ENCODE assay signal across 7 mouse cellular contexts in genomic region chr17:32113523-32114421, GRCm38 (mm10). TPM values are rescaled to one million over a fixed set of nuclear protein-coding genes. Genes with fewer than 3 reads are reported as not detected.
A peak's percentile ranks its signal among the peaks of the same experiment; 100 is the strongest.
DNase-seq lines count a peak whose midpoint lies in the region; ATAC-seq lines count a peak whose summit lies in the region.

No protein-coding gene starts in this region.

- WGBS in hindbrain, embryonic 13.5 days = under 1% methylated on average over 56 of the region's 56 CpGs
- under 1% methylated on average over 56 of the region's 56 CpGs for WGBS in limb, embryonic 11.5 days
- under 1% methylated on average over 56 of the region's 56 CpGs for WGBS in midbrain, embryonic 10.5 days

- peaks cover 32% of the 10 kb centered on the region for H3K4me1 ChIP-seq in hindbrain, embryonic 13.5 days (replicated peaks)
- peaks cover 14% of the 10 kb centered on the region for H3K4me1 ChIP-seq in limb, embryonic 11.5 days (ENCODE audit: control insufficient read depth, insufficient read depth, low read length)
- H3K4me1 ChIP-seq in midbrain, embryonic 10.5 days = peaks cover 45% of the 10 kb centered on the region

- DNase-seq in adrenal gland, adult (ENCODE audit: inconsistent age in 2 of 2, low spot score in 1 of 2) = peak; percentile 92 to 96
- DNase-seq in cerebellum, adult 8-10 months = peak; percentile 63
- peak; percentile 70 for DNase-seq in gastrocnemius, adult 18-20 months (ENCODE audit: low spot score)
- peak; percentile 75 for DNase-seq in limb, embryonic 11.5 days (ENCODE audit: low spot score)
- peak; percentile 65 for DNase-seq in midbrain, embryonic 10.5 days (ENCODE audit: low spot score)
- peak; percentile 66 for DNase-seq in splenic B cell, adult 2 months (ENCODE audit: low read depth, low spot score)

- H3K4me3 ChIP-seq in hindbrain, embryonic 13.5 days = peak overlapping the region; percentile 51
- H3K4me3 ChIP-seq in limb, embryonic 11.5 days (ENCODE audit: low read depth, low read length) = peak overlapping the region; percentile 38
- peak overlapping the region; percentile 65 for H3K4me3 ChIP-seq in midbrain, embryonic 10.5 days

- H3K27ac ChIP-seq in hindbrain, embryonic 13.5 days = no peak overlapping the region
- H3K27ac ChIP-seq in limb, embryonic 11.5 days (replicated peaks; ENCODE audit: low read depth, low read length) = no peak overlapping the region
- H3K27ac ChIP-seq in midbrain, embryonic 10.5 days (replicated peaks) = peak overlapping the region; percentile 70

- peak overlapping the region; percentile 85 for H3K4me2 ChIP-seq in hindbrain, embryonic 13.5 days
- peak overlapping the region; percentile 94 for H3K4me2 ChIP-seq in limb, embryonic 11.5 days (ENCODE audit: low read depth, severe bottlenecking)

- peaks cover 47% of the 10 kb centered on the region for H3K27me3 ChIP-seq in hindbrain, embryonic 13.5 days
- H3K27me3 ChIP-seq in limb, embryonic 11.5 days (ENCODE audit: control insufficient read depth, insufficient read depth, low read length) = no peaks in the 10 kb centered on the region
- peaks cover 62% of the 10 kb centered on the region for H3K27me3 ChIP-seq in midbrain, embryonic 10.5 days (ENCODE audit: low read depth, poor library complexity, severe bottlenecking)
- no peaks in the 10 kb centered on the region for H3K27me3 ChIP-seq in splenic B cell, adult 2 months (ENCODE audit: control insufficient read depth, insufficient read depth, low read length, poor library complexity, severe bottlenecking)

- H3K36me3 ChIP-seq in hindbrain, embryonic 13.5 days = no peaks in the 10 kb centered on the region
- H3K36me3 ChIP-seq in limb, embryonic 11.5 days (ENCODE audit: control insufficient read depth, insufficient read depth, low read length) = no peaks in the 10 kb centered on the region
- no peaks in the 10 kb centered on the region for H3K36me3 ChIP-seq in midbrain, embryonic 10.5 days
- no peaks in the 10 kb centered on the region for H3K36me3 ChIP-seq in splenic B cell, adult 2 months (ENCODE audit: control insufficient read depth, insufficient read depth, low read length, poor library complexity, severe bottlenecking)

- H3K9me3 ChIP-seq in hindbrain, embryonic 13.5 days = no peaks in the 10 kb centered on the region
- H3K9me3 ChIP-seq in limb, embryonic 11.5 days (ENCODE audit: control insufficient read depth, low read length) = no peaks in the 10 kb centered on the region
- no peaks in the 10 kb centered on the region for H3K9me3 ChIP-seq in midbrain, embryonic 10.5 days (replicated peaks)

- peak overlapping the region; percentile 71 for H3K9ac ChIP-seq in hindbrain, embryonic 13.5 days
- peak overlapping the region; percentile 46 for H3K9ac ChIP-seq in limb, embryonic 11.5 days (ENCODE audit: low read length)

- peak; percentile 58 for ATAC-seq in hindbrain, embryonic 13.5 days (ENCODE audit: low FRiP score)
- ATAC-seq in limb, embryonic 11.5 days (ENCODE audit: insufficient number of reproducible peaks, low FRiP score, low TSS enrichment, low read depth) = 0 out of 2 replicates have a peak, but pooled peaks have one; percentile 24

RNA-seq across cellular contexts. Expression of gene Notch3, which starts 52.9 kb away (rescaled TPM):
- total RNA-seq in gastrocnemius, adult 18-20 months (2021) = 10 to 100 TPM in 1 of 2 experiments, 1 to 10 TPM in 1; 9.6 to 12.5 TPM
- polyA plus RNA-seq in hindbrain, embryonic 13.5 days (2015; fragmentation: Nextera tagmentation; extraction: Ambion mirVana) = 8.2 and 8.6 TPM in 2 replicates
- 23.5 and 26.0 TPM in 2 replicates for polyA plus RNA-seq in limb, embryonic 11.5 days (2014; fragmentation: Nextera tagmentation; extraction: Ambion mirVana)
- polyA plus RNA-seq in midbrain, embryonic 10.5 days (2016; fragmentation: Nextera tagmentation; extraction: Ambion mirVana) = 23.4 and 28.2 TPM in 2 replicates
